Mouse (Mus musculus): ENCODE results near the gene Mad1l1.

Mad1l1 gene

DNA sequence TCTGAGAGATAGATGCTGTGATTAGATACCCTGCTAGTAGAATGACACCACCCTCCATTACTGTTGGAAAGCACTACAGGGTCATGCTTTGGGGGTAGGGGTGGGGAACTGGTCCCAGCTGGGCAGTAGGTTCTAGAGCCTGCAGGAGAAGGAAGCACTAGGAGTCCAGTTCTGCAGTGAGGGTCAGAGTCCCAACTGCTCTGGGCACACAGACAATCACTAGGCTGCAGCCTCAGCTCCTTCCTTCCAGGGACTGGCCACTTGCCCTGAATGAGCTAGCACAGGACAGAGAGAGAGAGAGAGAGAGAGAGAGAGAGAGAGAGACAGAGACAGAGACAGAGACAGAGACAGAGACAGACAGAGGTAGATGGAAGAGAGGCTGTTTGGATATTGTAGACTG lies 255.1 kb downstream of the Mad1l1 start:
- no peak for ATAC-seq (ENCODE audit: insufficient number of reproducible peaks, low FRiP score, low TSS enrichment)

GRCm38 (mm10) chr5:140065281-140065945 lies 255.9 kb downstream of the Mad1l1 start:
- ATAC-seq (ENCODE audit: insufficient number of reproducible peaks, low FRiP score, low TSS enrichment), result no peak

- ATAC-seq (ENCODE audit: insufficient number of reproducible peaks, low FRiP score, low TSS enrichment), result no peak
Observed at GRCm38 (mm10) chr5:140064521-140064920, 256.8 kb downstream of the Mad1l1 start.

- ATAC-seq (ENCODE audit: insufficient number of reproducible peaks, low FRiP score, low TSS enrichment), result no peak
Observed at GRCm38 (mm10) chr5:140062828-140063227, 258.5 kb downstream of the Mad1l1 start.

GRCm38 (mm10) chr5:140062316-140062715 lies 259.0 kb downstream of the Mad1l1 start:
- no peak for ATAC-seq (ENCODE audit: insufficient number of reproducible peaks, low FRiP score, low TSS enrichment)

GRCm38 (mm10) chr5:140061296-140061879 lies 260.0 kb downstream of the Mad1l1 start:
- ATAC-seq (ENCODE audit: insufficient number of reproducible peaks, low FRiP score, low TSS enrichment), result no peak

GRCm38 (mm10) chr5:140056291-140056690 lies 265.1 kb downstream of the Mad1l1 start:
- ATAC-seq (ENCODE audit: insufficient number of reproducible peaks, low FRiP score, low TSS enrichment), result no peak

DNA sequence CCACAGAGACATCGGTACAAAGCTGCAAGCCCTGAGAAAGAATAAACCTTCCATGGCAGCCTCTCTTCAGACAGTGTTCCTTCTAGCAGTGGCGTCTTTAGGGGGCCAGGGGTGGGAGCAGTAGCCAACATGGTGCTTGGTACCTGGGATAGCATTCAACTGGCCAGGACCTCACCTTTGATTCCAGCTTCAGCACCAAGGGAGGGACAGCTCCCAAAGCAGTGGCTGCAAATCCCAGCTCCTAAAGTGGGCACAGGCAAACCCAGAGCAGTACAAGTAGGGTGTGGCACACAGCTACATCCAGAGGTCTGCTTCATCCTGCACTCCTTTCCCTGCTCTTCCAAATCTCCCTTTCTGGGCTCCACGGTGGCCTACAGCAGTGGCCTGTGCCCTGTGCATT lies 265.9 kb downstream of the Mad1l1 start:
- ATAC-seq (ENCODE audit: insufficient number of reproducible peaks, low FRiP score, low TSS enrichment), result no peak

- ATAC-seq (ENCODE audit: insufficient number of reproducible peaks, low FRiP score, low TSS enrichment), result no peak
Observed at GRCm38 (mm10) chr5:140053626-140054025, 267.7 kb downstream of the Mad1l1 start.

DNA sequence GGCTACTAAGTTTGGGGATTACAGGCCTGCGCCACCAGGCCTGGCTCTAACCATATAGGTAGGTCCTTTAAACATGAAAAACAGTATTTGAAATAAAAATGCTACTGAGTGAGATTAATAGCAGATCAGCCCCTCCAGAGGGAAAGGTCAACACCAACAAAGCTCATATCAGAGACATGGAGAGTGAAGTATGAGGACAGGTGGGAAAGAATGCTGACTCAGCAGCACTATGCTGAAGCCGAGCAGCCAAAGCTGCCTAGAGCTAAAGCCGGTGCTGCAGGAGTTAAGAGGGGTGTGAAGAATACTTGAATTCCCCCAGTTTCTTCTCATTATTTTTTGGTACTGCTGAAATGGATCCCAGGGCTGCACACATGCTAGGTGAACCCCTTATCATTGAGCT lies 268.9 kb downstream of the Mad1l1 start:
- no peak for ATAC-seq (ENCODE audit: insufficient number of reproducible peaks, low FRiP score, low TSS enrichment)

DNA sequence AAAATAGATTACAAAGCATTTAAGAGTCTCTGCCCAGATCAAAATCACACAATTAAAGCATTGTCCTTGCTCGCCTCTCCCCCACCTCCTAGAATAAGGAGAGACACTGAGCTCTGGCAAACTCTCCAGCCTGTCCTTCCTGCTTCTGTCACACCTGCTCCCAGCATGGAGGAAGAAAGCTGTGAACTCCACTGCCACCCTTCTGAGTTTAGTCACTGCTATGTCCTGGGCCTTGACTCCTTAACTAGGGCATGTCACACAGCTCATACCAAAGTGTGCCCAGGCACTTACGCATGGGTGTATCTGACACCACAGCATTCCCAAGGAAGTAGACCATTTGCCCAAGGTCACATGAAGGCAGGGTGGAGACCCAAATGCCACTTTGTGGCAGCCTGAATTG lies 275.9 kb downstream of the Mad1l1 start:
- no peak for ATAC-seq (ENCODE audit: insufficient number of reproducible peaks, low FRiP score, low TSS enrichment)

DNA sequence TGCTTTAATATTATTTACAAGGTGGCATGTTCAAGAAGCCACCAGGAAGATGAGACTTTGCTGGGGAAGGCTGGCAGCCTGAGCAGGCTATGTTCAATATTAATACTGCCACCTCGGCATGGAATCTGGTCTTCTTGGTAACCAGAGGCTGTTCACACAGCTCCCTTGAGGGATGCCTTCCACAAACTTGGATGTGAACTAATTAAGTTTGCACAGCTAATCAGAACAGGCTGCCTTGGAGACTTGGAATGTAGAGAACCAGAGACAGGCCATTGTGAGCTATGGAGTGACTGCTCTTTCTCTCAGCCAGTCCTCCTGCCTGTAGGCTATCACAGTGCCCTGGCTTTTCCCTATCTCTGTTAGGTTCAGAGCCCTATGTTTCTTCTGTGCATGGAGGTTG lies 278.4 kb downstream of the Mad1l1 start:
- no peak for ATAC-seq (ENCODE audit: insufficient number of reproducible peaks, low FRiP score, low TSS enrichment)

GRCm38 (mm10) chr5:140042002-140042611 lies 279.2 kb downstream of the Mad1l1 start:
- no peak for ATAC-seq (ENCODE audit: insufficient number of reproducible peaks, low FRiP score, low TSS enrichment)

- ATAC-seq (ENCODE audit: insufficient number of reproducible peaks, low FRiP score, low TSS enrichment), result no peak
Observed at GRCm38 (mm10) chr5:140041055-140041454, 280.3 kb downstream of the Mad1l1 start.

DNA sequence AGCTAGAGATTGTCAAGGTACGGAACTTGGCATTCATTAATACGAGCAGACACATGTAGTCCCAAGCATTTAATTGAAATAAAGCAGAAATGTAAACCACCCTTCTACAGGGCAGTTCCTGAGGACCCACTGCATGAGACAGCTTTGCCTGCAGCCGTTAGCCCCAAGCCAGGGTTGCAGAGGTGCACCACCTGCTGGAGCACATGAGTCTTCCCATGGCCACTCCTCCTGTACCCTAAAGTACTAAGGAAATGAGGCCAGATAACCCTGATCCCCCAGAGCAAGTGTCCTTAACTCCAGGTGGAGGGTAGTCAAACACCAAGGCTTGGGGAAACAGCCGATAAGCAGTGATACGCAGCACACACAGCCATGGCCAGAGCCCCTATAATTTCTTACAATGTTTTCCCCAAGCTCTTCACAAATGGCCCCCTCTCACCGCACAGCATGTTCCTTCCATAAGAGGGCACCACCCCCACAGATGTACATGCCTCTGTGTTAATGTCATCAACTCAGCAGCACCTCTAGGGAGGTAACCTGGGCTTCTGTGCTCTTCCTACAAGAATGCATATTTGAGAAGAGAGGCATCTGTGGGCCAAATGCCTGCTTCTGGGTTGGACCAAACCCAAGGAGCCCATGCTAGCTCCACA lies 283.6 kb downstream of the Mad1l1 start:
- no peak for ATAC-seq (ENCODE audit: insufficient number of reproducible peaks, low FRiP score, low TSS enrichment)

DNA sequence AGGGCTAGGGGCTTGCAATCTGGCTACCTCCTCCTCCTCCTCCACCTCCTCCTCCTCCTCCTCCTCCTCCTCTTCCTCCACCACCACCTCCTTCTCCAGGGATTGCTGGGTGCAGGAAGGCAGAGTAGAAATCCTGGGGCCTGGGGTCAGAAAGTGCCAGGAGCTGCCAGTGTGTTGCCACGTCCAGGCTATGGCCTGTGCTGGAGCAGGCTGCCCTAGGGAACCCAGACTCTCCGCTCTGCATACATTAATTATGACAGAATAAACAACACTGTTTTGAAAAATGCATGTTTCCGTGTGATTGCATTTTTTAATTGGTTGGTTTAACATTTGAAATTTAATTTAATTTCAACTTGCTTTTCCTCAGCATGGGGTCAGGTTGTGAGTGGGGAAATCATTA lies 285.7 kb downstream of the Mad1l1 start:
- ATAC-seq (ENCODE audit: insufficient number of reproducible peaks, low FRiP score, low TSS enrichment), result no peak

DNA sequence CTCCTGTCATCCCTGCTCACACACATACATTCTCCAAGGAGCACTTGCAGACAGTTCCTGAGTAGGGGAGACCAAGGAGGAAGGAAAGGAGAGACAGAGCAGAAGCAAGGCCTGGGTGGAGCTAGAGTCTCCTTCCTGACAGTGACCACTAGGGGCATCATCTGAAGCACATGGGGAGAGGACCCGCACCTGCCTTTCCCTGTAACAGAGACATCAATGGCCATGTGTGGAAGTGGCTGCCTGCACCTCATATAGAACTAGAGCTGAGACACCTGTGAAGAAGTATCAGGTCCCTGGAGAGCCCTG lies 286.4 kb downstream of the Mad1l1 start:
- ATAC-seq (ENCODE audit: insufficient number of reproducible peaks, low FRiP score, low TSS enrichment), result no peak

GRCm38 (mm10) chr5:140034300-140035024 lies 286.9 kb downstream of the Mad1l1 start:
- no peak for ATAC-seq (ENCODE audit: insufficient number of reproducible peaks, low FRiP score, low TSS enrichment)

GRCm38 (mm10) chr5:140026366-140026765 lies 295.0 kb downstream of the Mad1l1 start:
- ATAC-seq (ENCODE audit: insufficient number of reproducible peaks, low FRiP score, low TSS enrichment), result no peak

GRCm38 (mm10) chr5:140025301-140025700 lies 296.1 kb downstream of the Mad1l1 start:
- no peak for ATAC-seq (ENCODE audit: insufficient number of reproducible peaks, low FRiP score, low TSS enrichment)

- ATAC-seq (ENCODE audit: insufficient number of reproducible peaks, low FRiP score, low TSS enrichment), result no peak
Observed at GRCm38 (mm10) chr5:140023941-140024500, 297.3 kb downstream of the Mad1l1 start.

Measured in cerebellum, adult (tissue).